In genomic region chr14:58439963-58440362, GRCm38 (mm10) we compare ENCODE assay signal across 16 mouse cellular contexts.
A peak's percentile ranks its signal among the peaks of the same experiment; 100 is the strongest.
DNase-seq lines count a peak whose midpoint lies in the region; ATAC-seq lines count a peak whose summit lies in the region.
"Had no signal": no experiment of that assay in that cellular context is flagged by ENCODE, and none has a peak within 500 bp of the region (broad histone marks: within the 10 kb centered on the region; RNA-seq: fewer than 3 reads in every experiment).

No protein-coding gene starts in this region.

- no peak for DNase-seq in heart, embryonic 10.5 days (ENCODE audit: low spot score)
- peak; percentile 2 for DNase-seq in brain, adult 2 months (ENCODE audit: low read depth, low spot score)
- peak; percentile 11 for DNase-seq in large intestine, adult 2 months (ENCODE audit: low read depth, low spot score)
- DNase-seq: adrenal gland, postnatal 25 days; cerebellum, adult 11-12 months; cerebellum, adult 2 months; cerebellum, adult 9-10 months; cerebellum, postnatal 10 days; cerebellum, postnatal 25 days; forebrain, postnatal 0 days had no signal

- H3K27me3 ChIP-seq in heart, embryonic 13.5 days (replicated peaks), result no peaks in the 10 kb centered on the region
- H3K27me3 ChIP-seq in heart, embryonic 10.5 days (ENCODE audit: insufficient read depth, poor library complexity, severe bottlenecking), result no peaks in the 10 kb centered on the region
- H3K27me3 ChIP-seq in kidney, embryonic 14.5 days (ENCODE audit: control insufficient read depth, insufficient read depth, low read length), result no peaks in the 10 kb centered on the region
- H3K27me3 ChIP-seq: embryonic facial prominence, embryonic 12.5 days; forebrain, embryonic 13.5 days; forebrain, embryonic 15.5 days had no signal

- peaks cover 11% of the 10 kb centered on the region; the same call in 1 of the 2 replicates for H3K4me1 ChIP-seq in heart, embryonic 13.5 days
- peaks cover 4% of the 10 kb centered on the region; the same call in 1 of the 2 replicates for H3K4me1 ChIP-seq in heart, embryonic 10.5 days
- H3K4me1 ChIP-seq in kidney, embryonic 14.5 days (ENCODE audit: control insufficient read depth, insufficient read depth, low read length), result no peaks in the 10 kb centered on the region
- H3K4me1 ChIP-seq: embryonic facial prominence, embryonic 10.5 days; embryonic facial prominence, embryonic 12.5 days; forebrain, embryonic 13.5 days; forebrain, embryonic 15.5 days had no signal

- ATAC-seq in heart, embryonic 13.5 days (ENCODE audit: extremely low read depth, insufficient number of reproducible peaks, low FRiP score, low TSS enrichment), result no peak
- no peak for ATAC-seq in kidney, embryonic 14.5 days (ENCODE audit: low FRiP score, low TSS enrichment)
- ATAC-seq: forebrain, embryonic 13.5 days; forebrain, embryonic 15.5 days; forebrain, postnatal 0 days had no signal

- no peak overlapping the region for H3K4me3 ChIP-seq in heart, embryonic 13.5 days
- no peak overlapping the region for H3K4me3 ChIP-seq in heart, embryonic 10.5 days
- H3K4me3 ChIP-seq in kidney, embryonic 14.5 days (ENCODE audit: low read length), result no peak overlapping the region
- H3K4me3 ChIP-seq: embryonic facial prominence, embryonic 10.5 days; embryonic facial prominence, embryonic 12.5 days; forebrain, embryonic 13.5 days; forebrain, embryonic 15.5 days had no signal

- H3K9me3 ChIP-seq in heart, embryonic 13.5 days, result no peaks in the 10 kb centered on the region
- H3K9me3 ChIP-seq in heart, embryonic 10.5 days, result no peaks in the 10 kb centered on the region
- H3K9me3 ChIP-seq in kidney, embryonic 14.5 days (ENCODE audit: control insufficient read depth, low read length), result no peaks in the 10 kb centered on the region
- H3K9me3 ChIP-seq: embryonic facial prominence, embryonic 10.5 days; embryonic facial prominence, embryonic 12.5 days; forebrain, embryonic 13.5 days; forebrain, embryonic 15.5 days had no signal

- no peak overlapping the region for H3K9ac ChIP-seq in heart, embryonic 13.5 days
- no peak overlapping the region for H3K9ac ChIP-seq in kidney, embryonic 14.5 days (ENCODE audit: low read depth, low read length)
- H3K9ac ChIP-seq: embryonic facial prominence, embryonic 12.5 days; forebrain, embryonic 13.5 days; forebrain, embryonic 15.5 days; forebrain, postnatal 0 days had no signal

- H3K36me3 ChIP-seq in heart, embryonic 13.5 days, result no peaks in the 10 kb centered on the region
- H3K36me3 ChIP-seq in heart, embryonic 10.5 days, result no peaks in the 10 kb centered on the region
- H3K36me3 ChIP-seq in kidney, embryonic 14.5 days (ENCODE audit: control insufficient read depth, insufficient read depth, low read length), result no peaks in the 10 kb centered on the region
- H3K36me3 ChIP-seq: embryonic facial prominence, embryonic 10.5 days; embryonic facial prominence, embryonic 12.5 days; forebrain, embryonic 15.5 days had no signal

- WGBS in heart, embryonic 13.5 days, result 44% methylated on average over 2 of the region's 2 CpGs
- 53% methylated on average over 2 of the region's 2 CpGs for WGBS in heart, embryonic 10.5 days
- WGBS in large intestine, adult 2 months, result 62% methylated on average over 2 of the region's 2 CpGs
- WGBS in kidney, embryonic 14.5 days, result 83% methylated on average over 2 of the region's 2 CpGs

- no peak overlapping the region for H3K4me2 ChIP-seq in heart, embryonic 13.5 days
- no peak overlapping the region for H3K4me2 ChIP-seq in kidney, embryonic 14.5 days (replicated peaks; ENCODE audit: low read depth, low read length)
- H3K4me2 ChIP-seq: embryonic facial prominence, embryonic 12.5 days; forebrain, embryonic 13.5 days; forebrain, embryonic 15.5 days had no signal

- H3K27ac ChIP-seq in heart, embryonic 13.5 days (replicated peaks), result peak overlapping the region; percentile 36; the same call in 1 of the 2 replicates
- no peak overlapping the region for H3K27ac ChIP-seq in heart, embryonic 10.5 days
- no peak overlapping the region for H3K27ac ChIP-seq in kidney, embryonic 14.5 days (ENCODE audit: low read depth, low read length)
- H3K27ac ChIP-seq: embryonic facial prominence, embryonic 10.5 days; embryonic facial prominence, embryonic 12.5 days; forebrain, embryonic 13.5 days; forebrain, embryonic 15.5 days had no signal
